Mouse (Mus musculus) midbrain, postnatal 0 days (tissue): Measurements from ENCODE around the gene Tacc2. TPM values are rescaled to one million over a fixed set of nuclear protein-coding genes. Genes with fewer than 3 reads are reported as not detected.
"Not testable (repeated sequence)": the region's sequence is repeated elsewhere in the genome, so short reads cannot be mapped to it uniquely, and the experiment has no call there.

Source experiments
- ATAC-seq: fragments of 200-750 bp; cut with Nextera tagmentation; 2 replicates; pipeline ENCODE4 v1.8.0; 2017; ENCODE audit warnings: moderate number of reproducible peaks, mild to moderate bottlenecking, moderate TSS enrichment, moderate library complexity; ENCODE audit not compliant: low FRiP score
- DNase-seq: peaks from one replicate; pipeline ENCODE4 v3.0.0-alpha.2; 2015; ENCODE audit warnings: low spot score
- H3K27ac ChIP-seq: fragments of 300-500 bp; sonication (generic); 2 replicates; pipeline ENCODE4 v1.5.1; 2014; ENCODE audit warnings: low read depth, mild to moderate bottlenecking, low read length, mixed read lengths
- H3K27me3 ChIP-seq: fragments of 300-500 bp; sonication (generic); 2 replicates; pipeline ENCODE4 v1.6.1; 2014; ENCODE audit warnings: low read length, control low read depth, mixed read lengths; ENCODE audit not compliant: insufficient read depth
- H3K36me3 ChIP-seq: fragments of 300-500 bp; sonication (generic); 2 replicates; pipeline ENCODE4 v1.6.1; 2014; ENCODE audit warnings: low read length, control low read depth, mixed read lengths; ENCODE audit not compliant: insufficient read depth
- H3K4me1 ChIP-seq: fragments of 300-500 bp; sonication (generic); 2 replicates; pipeline ENCODE4 v1.6.1; 2014; ENCODE audit warnings: mild to moderate bottlenecking, control low read depth, antibody characterized with exemption, low read length, mixed read lengths; ENCODE audit not compliant: insufficient read depth
- H3K4me2 ChIP-seq: fragments of 300-500 bp; sonication (generic); 2 replicates; pipeline ENCODE4 v1.6.1; 2014; ENCODE audit warnings: low read depth, mild to moderate bottlenecking, low read length, mixed read lengths; ENCODE audit not compliant: poor library complexity, severe bottlenecking
- H3K4me3 ChIP-seq: fragments of 300-500 bp; sonication (generic); 2 replicates; pipeline ENCODE4 v1.5.1; 2014; ENCODE audit warnings: low read depth, mild to moderate bottlenecking, low read length, moderate library complexity
- H3K9ac ChIP-seq: fragments of 300-500 bp; sonication (generic); replicated peaks from 2 replicates; pipeline ENCODE4 v1.6.1; 2014; ENCODE audit warnings: mild to moderate bottlenecking, low read length, moderate library complexity, mixed read lengths; ENCODE audit not compliant: poor library complexity, severe bottlenecking
- H3K9me3 ChIP-seq: fragments of 300-500 bp; sonication (generic); 2 replicates; pipeline ENCODE4 v1.6.1; 2016; ENCODE audit warnings: low read length, control low read depth
- CTCF ChIP-seq: IDR thresholded peaks from 2 replicates; pipeline ENCODE4 v1.5.1; 2016; ENCODE audit warnings: antibody characterized with exemption, mild to moderate bottlenecking
- WGBS: fragments of 180-500 bp; shearing (Covaris S2); extraction: QIAGEN DNeasy Blood & Tissue Kit; methylation state at CpG from one replicate; pipeline ENCODE4 v1.1.7; 2014; 5-methylcytosine and 5-hydroxymethylcytosine counted together
- polyA plus RNA-seq: library from polyadenylated mRNA; unstranded; fragments of >200 nt; fragmentation: Nextera tagmentation; extraction: Ambion mirVana; gene quantifications from 2 replicates; pipeline ENCODE4 v1.2.1, GENCODE M21; 2015
- total RNA-seq: library from RNA; depleted of rRNA; stranded (reverse); fragments of >200 nt; gene quantifications from 2 replicates; pipeline ENCODE4 v1.2.3, GENCODE M21; 2014

The Tacc2 gene
- total and polyA plus RNA-seq, 2 experiments from 2014 or later: 54.8 to 55.9 TPM

GRCm38 (mm10) chr7:130665358-130665757 lies 88.1 kb downstream of the Tacc2 start:
- ATAC-seq (no peak), DNase-seq (no peak)
- no peak overlapping the region for H3K9ac ChIP-seq
- no peaks in the 10 kb centered on the region for H3K36me3 ChIP-seq
- H3K4me1 ChIP-seq: no peaks in the 10 kb centered on the region
- H3K27ac ChIP-seq: no peak overlapping the region
- H3K9me3 ChIP-seq: no peaks in the 10 kb centered on the region
- 98% methylated on average over 9 of the region's 9 CpGs for WGBS
- no peak overlapping the region for H3K4me3 ChIP-seq
- no peak overlapping the region for H3K4me2 ChIP-seq
- TF ChIP-seq CTCF: no peak
- no peaks in the 10 kb centered on the region for H3K27me3 ChIP-seq

GRCm38 (mm10) chr7:130668013-130668412 lies 90.8 kb downstream of the Tacc2 start:
- not testable (repeated sequence) for ATAC-seq, H3K27ac ChIP-seq
- 97% methylated on average over 1 of the region's 1 CpGs for WGBS

GRCm38 (mm10) chr7:130668729-130669281 lies 91.6 kb downstream of the Tacc2 start:
- no peak for TF ChIP-seq CTCF
- Histone ChIP-seq H3K36me3 (no peaks in the 10 kb centered on the region), H3K4me1 (peaks cover 4% of the 10 kb centered on the region; the same call in 1 of the 2 replicates), H3K4me3 (no peak overlapping the region), H3K9me3 (no peaks in the 10 kb centered on the region), H3K4me2 (no peak overlapping the region), H3K27me3 (no peaks in the 10 kb centered on the region), H3K27ac (peak overlapping the region; percentile 40), H3K9ac (no peak overlapping the region)
- ATAC-seq (0 out of 2 replicates have a peak, but pooled peaks have one; percentile 52), DNase-seq (peak; percentile 66)
- WGBS: 52% methylated on average over 7 of the region's 7 CpGs

More at GRCm38 (mm10) chr7:130668013-130668412, 90.8 kb downstream of the Tacc2 start:
- 0 out of 2 replicates have a peak, but pooled peaks have one; percentile 13 for TF ChIP-seq CTCF
- H3K9ac ChIP-seq, H3K36me3 ChIP-seq, H3K4me3 ChIP-seq, H3K27me3 ChIP-seq, DNase-seq, H3K4me2 ChIP-seq, H3K4me1 ChIP-seq, H3K9me3 ChIP-seq: not testable (repeated sequence)

GRCm38 (mm10) chr7:130669370-130669881 lies 92.2 kb downstream of the Tacc2 start:
- peak; percentile 86 for DNase-seq
- Histone ChIP-seq H3K9me3 (no peaks in the 10 kb centered on the region), H3K9ac (no peak overlapping the region), H3K4me3 (no peak overlapping the region), H3K36me3 (no peaks in the 10 kb centered on the region), H3K4me1 (peaks cover 4% of the 10 kb centered on the region; the same call in 1 of the 2 replicates), H3K4me2 (no peak overlapping the region), H3K27me3 (no peaks in the 10 kb centered on the region), H3K27ac (peak overlapping the region; percentile 40)
- 38% methylated on average over 8 of the region's 8 CpGs for WGBS
- ATAC-seq: no peak
- no peak for TF ChIP-seq CTCF

GRCm38 (mm10) chr7:130670358-130670757 lies 93.1 kb downstream of the Tacc2 start:
- Histone ChIP-seq H3K36me3 (no peaks in the 10 kb centered on the region), H3K9me3 (no peaks in the 10 kb centered on the region), H3K27ac (no peak overlapping the region), H3K4me2 (no peak overlapping the region), H3K27me3 (no peaks in the 10 kb centered on the region), H3K4me3 (no peak overlapping the region), H3K9ac (no peak overlapping the region), H3K4me1 (peaks cover 4% of the 10 kb centered on the region; the same call in 1 of the 2 replicates)
- no peak for ATAC-seq
- no peak for TF ChIP-seq CTCF
- DNase-seq: no peak
- 66% methylated on average over 4 of the region's 4 CpGs for WGBS

- WGBS: 61% methylated on average over 6 of the region's 6 CpGs
- Histone ChIP-seq H3K27me3 (no peaks in the 10 kb centered on the region), H3K4me2 (no peak overlapping the region), H3K36me3 (no peaks in the 10 kb centered on the region), H3K27ac (no peak overlapping the region), H3K9ac (no peak overlapping the region), H3K4me3 (no peak overlapping the region), H3K9me3 (no peaks in the 10 kb centered on the region), H3K4me1 (peaks cover 4% of the 10 kb centered on the region; the same call in 1 of the 2 replicates)
- no peak for TF ChIP-seq CTCF
- DNase-seq (no peak), ATAC-seq (no peak)
These were observed 94.1 kb downstream of the Tacc2 start for GRCm38 (mm10) chr7:130671301-130671700.
